Comparison of ENCODE assay signal across 14 mouse cellular contexts in genomic region chr1:91085686-91086085, GRCm38 (mm10). TPM values are rescaled to one million over a fixed set of nuclear protein-coding genes. Genes with fewer than 3 reads are reported as not detected.
A peak's percentile ranks its signal among the peaks of the same experiment; 100 is the strongest.
DNase-seq lines count a peak whose midpoint lies in the region; ATAC-seq and TF ChIP-seq lines count a peak whose summit lies in the region.
"Had no signal": no experiment of that assay in that cellular context is flagged by ENCODE, and none has a peak within 500 bp of the region (broad histone marks: within the 10 kb centered on the region; RNA-seq: fewer than 3 reads in every experiment).

No protein-coding gene starts in this region.

- 32% methylated on average over 2 of the region's 2 CpGs for WGBS in heart, embryonic 10.5 days
- WGBS in embryonic facial prominence, embryonic 12.5 days = 38% methylated on average over 2 of the region's 2 CpGs
- 52% methylated on average over 2 of the region's 2 CpGs for WGBS in liver, embryonic 13.5 days (ENCODE audit: insufficient replicate concordance)

- no peak overlapping the region for H3K9ac ChIP-seq in embryonic facial prominence, embryonic 12.5 days
- no peak overlapping the region for H3K9ac ChIP-seq in liver, embryonic 13.5 days
- H3K9ac ChIP-seq: intestine, embryonic 15.5 days; liver, embryonic 14.5 days; midbrain, embryonic 12.5 days; neural tube, embryonic 12.5 days had no signal

- H3K4me1 ChIP-seq in heart, embryonic 10.5 days = peaks cover 70% of the 10 kb centered on the region
- H3K4me1 ChIP-seq in embryonic facial prominence, embryonic 12.5 days = peaks cover 39% of the 10 kb centered on the region
- peaks cover 17% of the 10 kb centered on the region for H3K4me1 ChIP-seq in liver, embryonic 13.5 days (replicated peaks)

- TF ChIP-seq CTCF in layer of hippocampus, adult 2 months (conservative IDR thresholded peaks at IDR 0.05) = no peak

- ATAC-seq in embryonic facial prominence, embryonic 12.5 days (ENCODE audit: insufficient number of reproducible peaks, insufficient read depth, low FRiP score, low TSS enrichment) = peak; percentile 47; the same call in 1 of the 2 replicates
- no peak for ATAC-seq in liver, embryonic 13.5 days (ENCODE audit: low read depth)
- ATAC-seq: intestine, embryonic 15.5 days had no signal

- no peak overlapping the region for H3K4me2 ChIP-seq in embryonic facial prominence, embryonic 12.5 days (replicated peaks)
- H3K4me2 ChIP-seq in liver, embryonic 13.5 days = no peak overlapping the region
- H3K4me2 ChIP-seq: intestine, embryonic 15.5 days; midbrain, embryonic 12.5 days; neural tube, embryonic 12.5 days had no signal

- no peak for DNase-seq in heart, embryonic 10.5 days (ENCODE audit: low spot score)
- no peak for DNase-seq in heart, postnatal 36 days
- DNase-seq in layer of hippocampus, adult 2 months (ENCODE audit: low spot score in 2 of 2) = no peak
- DNase-seq in layer of hippocampus, adult 9-10 months (ENCODE audit: low spot score) = no peak
- DNase-seq in liver, embryonic 13.5 days = no peak
- no peak for DNase-seq in adrenal gland, postnatal 10 days
- no peak for DNase-seq in spleen, postnatal 4 days (ENCODE audit: low spot score in 2 of 2)
- DNase-seq: cerebellum, postnatal 10 days; gastrocnemius, postnatal 10 days had no signal

- intact Hi-C loops in heart, postnatal 36 days (cut with DNase I) = no loop called here

- H3K27ac ChIP-seq in heart, embryonic 10.5 days = peak overlapping the region; percentile 88
- H3K27ac ChIP-seq in layer of hippocampus, adult 2 months = 0 out of 2 replicates have a peak overlapping the region, but pooled peaks have one; percentile 32
- H3K27ac ChIP-seq in embryonic facial prominence, embryonic 12.5 days = peak overlapping the region; percentile 72; the same call in 1 of the 2 replicates
- peak overlapping the region; percentile 51; the same call in 1 of the 2 replicates for H3K27ac ChIP-seq in liver, embryonic 13.5 days
- H3K27ac ChIP-seq: intestine, embryonic 15.5 days; liver, embryonic 14.5 days; midbrain, embryonic 12.5 days; neural tube, embryonic 12.5 days had no signal

- no peak overlapping the region for H3K4me3 ChIP-seq in heart, embryonic 10.5 days
- H3K4me3 ChIP-seq in layer of hippocampus, adult 2 months = no peak overlapping the region
- no peak overlapping the region for H3K4me3 ChIP-seq in embryonic facial prominence, embryonic 12.5 days
- H3K4me3 ChIP-seq in liver, embryonic 13.5 days (replicated peaks) = no peak overlapping the region
- H3K4me3 ChIP-seq: intestine, embryonic 15.5 days; midbrain, embryonic 12.5 days; neural tube, embryonic 12.5 days had no signal

- H3K27me3 ChIP-seq in heart, embryonic 10.5 days (ENCODE audit: insufficient read depth, poor library complexity, severe bottlenecking) = no peaks in the 10 kb centered on the region
- no peaks in the 10 kb centered on the region for H3K27me3 ChIP-seq in embryonic facial prominence, embryonic 12.5 days
- H3K27me3 ChIP-seq in liver, embryonic 13.5 days = no peaks in the 10 kb centered on the region
- H3K27me3 ChIP-seq: intestine, embryonic 15.5 days; midbrain, embryonic 12.5 days; neural tube, embryonic 12.5 days had no signal

- H3K9me3 ChIP-seq in heart, embryonic 10.5 days = no peaks in the 10 kb centered on the region
- no peaks in the 10 kb centered on the region for H3K9me3 ChIP-seq in embryonic facial prominence, embryonic 12.5 days
- H3K9me3 ChIP-seq in liver, embryonic 13.5 days (replicated peaks) = no peaks in the 10 kb centered on the region
- H3K9me3 ChIP-seq: intestine, embryonic 15.5 days; midbrain, embryonic 12.5 days; neural tube, embryonic 12.5 days had no signal

- H3K36me3 ChIP-seq in heart, embryonic 10.5 days = peaks cover 21% of the 10 kb centered on the region
- no peaks in the 10 kb centered on the region for H3K36me3 ChIP-seq in embryonic facial prominence, embryonic 12.5 days
- no peaks in the 10 kb centered on the region; the same call in 1 of the 2 replicates for H3K36me3 ChIP-seq in liver, embryonic 13.5 days
- H3K36me3 ChIP-seq: intestine, embryonic 15.5 days; midbrain, embryonic 12.5 days; neural tube, embryonic 12.5 days had no signal

RNA-seq across cellular contexts. Expression of gene Rbm44, which starts 59.2 kb away (rescaled TPM):
- 1.3 and 2.9 TPM in 2 replicates for polyA plus RNA-seq in heart, embryonic 10.5 days (2016; fragmentation: Nextera tagmentation; extraction: Ambion mirVana)
- total RNA-seq in heart, postnatal 36 days (2021) = not detected
- total RNA-seq in layer of hippocampus, adult 2 months (2021) = not detected
- polyA plus RNA-seq in embryonic facial prominence, embryonic 12.5 days (2016; fragmentation: Nextera tagmentation; extraction: Ambion mirVana) = 1.4 and 1.5 TPM in 2 replicates
- polyA plus RNA-seq in liver, embryonic 13.5 days (2015; fragmentation: Nextera tagmentation; extraction: Ambion mirVana) = 1.2 and 1.8 TPM in 2 replicates
- under 1 TPM; 0.21 to 0.30 TPM for total RNA-seq in adrenal gland, postnatal 10 days (2021)

Comparison
In these comparisons a context has a peak if more than half of its experiments do, and no peak if none do; other contexts are left out.
1. H3K27ac ChIP-seq: peak in every context shown above with its lines; median percentile 88 in heart, embryonic 10.5 days; 72 in embryonic facial prominence, embryonic 12.5 days; 51 in liver, embryonic 13.5 days; 32 in layer of hippocampus, adult 2 months.